Mouse (Mus musculus) monocyte, adult 5-6 weeks (primary cell): Measurements from ENCODE around the gene Lyz1. TPM values are rescaled to one million over a fixed set of nuclear protein-coding genes. Genes with fewer than 3 reads are reported as not detected.

Experiments used
- ATAC-seq: fragments of 153-309, 156-312 bp; replicated peaks from 2 replicates; pipeline ENCODE4 v1.8.0; 2017; ENCODE audit warnings: mild to moderate bottlenecking; ENCODE audit not compliant: low TSS enrichment, insufficient number of reproducible peaks, severe bottlenecking, poor library complexity, low FRiP score
- total RNA-seq: library from RNA; stranded (forward); fragments of 200-1000, 200-491, 200-594 nt; gene quantifications from 3 replicates; pipeline ENCODE4 v1.2.3, GENCODE M21; 2017

The Lyz1 gene
- total RNA-seq, 1 experiment from 2014 or later: 37.4 TPM

DNA sequence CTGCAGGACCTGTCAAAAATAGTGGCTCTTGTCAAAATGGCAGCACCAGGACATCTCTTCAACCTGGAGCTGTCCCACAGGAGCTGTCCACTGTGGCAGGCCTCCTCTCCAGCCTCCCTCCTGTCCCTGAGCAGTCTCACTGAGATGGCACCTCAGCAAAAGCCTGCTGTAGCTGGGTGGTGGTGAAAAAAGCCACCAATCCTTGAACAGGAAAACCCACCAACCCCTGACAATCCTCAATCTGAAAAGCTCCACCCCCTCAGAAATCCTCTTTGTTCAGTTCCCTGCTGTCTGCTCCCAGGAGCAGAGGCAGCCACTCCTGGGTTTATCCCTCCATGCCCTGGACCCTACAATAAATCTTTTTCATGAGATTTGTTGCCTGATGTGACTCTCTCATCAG, 32.8 kb downstream of the Lyz1 start:
- ATAC-seq: no peak

DNA sequence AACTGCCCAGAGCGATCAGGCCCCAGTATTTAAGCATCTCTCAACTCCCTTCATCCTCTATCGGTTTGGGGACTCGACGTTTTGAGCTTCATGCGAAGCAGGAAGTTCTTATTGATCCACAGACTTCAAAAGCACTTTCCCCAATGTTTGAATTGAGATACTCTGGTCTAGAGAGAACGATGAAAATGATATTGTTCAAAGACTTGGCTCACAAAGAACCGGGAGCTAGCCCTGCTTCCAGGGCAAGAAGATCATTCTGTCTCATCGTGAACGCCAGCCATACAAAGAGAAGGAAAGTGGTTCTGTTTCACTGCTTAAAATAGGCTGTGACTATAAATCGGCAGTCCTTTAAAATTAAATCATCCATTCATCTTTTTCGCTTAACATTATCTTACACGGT, 54.1 kb downstream of the Lyz1 start, which contains the start of gene 9530003J23Rik:
TSS of gene 9530003J23Rik (minus strand) at position 101 of the 400 bp plus-strand sequence.
- ATAC-seq: no peak

Other genes starting within 250 kb of the Lyz1 start
- not detected in 3 replicates for gene Lrrc10, start 247.5 kb downstream of the Lyz1 start, total RNA-seq
- gene Cct2, start 229.1 kb downstream of the Lyz1 start, total RNA-seq: 289 to 360 TPM (median 315 TPM) in 3 replicates
- gene Frs2, start 144.3 kb downstream of the Lyz1 start, total RNA-seq: 9.1 to 21.4 TPM (median 12.1 TPM) in 3 replicates
- 75.3 to 119 TPM (median 109 TPM) in 3 replicates for gene Yeats4, start 68.4 kb downstream of the Lyz1 start, total RNA-seq
- not detected in 3 replicates for gene 9530003J23Rik, start 54.2 kb downstream of the Lyz1 start, total RNA-seq
- gene Lyz2, start 10.5 kb downstream of the Lyz1 start, total RNA-seq: 6,968 to 13,798 TPM (median 13,210 TPM) in 3 replicates
- gene Cpsf6, start 87.1 kb upstream of the Lyz1 start, total RNA-seq: 73.2 to 128 TPM (median 73.7 TPM) in 3 replicates